Mouse (Mus musculus): ENCODE measurements around the gene Cadm2. TPM values are rescaled to one million over a fixed set of nuclear protein-coding genes. Genes with fewer than 3 reads are reported as not detected.

Cadm2 gene
- polyA plus RNA-seq, 1 experiment from 2014 or later, result 2.1 TPM

DNA sequence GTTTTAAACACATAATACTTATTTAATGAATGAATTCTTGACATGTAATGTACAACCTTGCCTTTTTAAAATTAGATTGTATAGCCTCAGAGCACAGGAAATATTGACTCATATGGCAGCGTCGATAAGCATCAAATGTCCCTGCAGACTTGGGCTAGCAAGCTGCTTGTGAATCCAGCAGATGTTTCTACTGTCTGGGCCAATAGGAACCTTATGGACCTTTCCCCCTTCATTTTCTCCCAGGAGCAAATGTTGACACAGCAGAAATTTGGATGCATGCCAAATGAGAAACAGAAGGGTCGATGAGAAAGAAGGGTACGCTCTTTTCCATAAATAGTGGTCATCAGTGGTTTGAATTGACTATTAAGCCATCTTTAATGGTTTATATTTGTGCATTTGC is 720.0 kb downstream of the Cadm2 start:
- Histone ChIP-seq H3K27me3 (replicated peaks) (no peaks in the 10 kb centered on the region), H3K4me3 (replicated peaks) (no peak overlapping the region), H3K4me1 (no peaks in the 10 kb centered on the region), H3K36me3 (no peaks in the 10 kb centered on the region), H3K27ac (no peak overlapping the region), H3K9me3 (no peaks in the 10 kb centered on the region), H3K4me2 (no peak overlapping the region), H3K9ac (no peak overlapping the region)
- no peak; the same call in 1 of the 2 replicates for ATAC-seq (ENCODE audit: insufficient read depth, low FRiP score, low read depth)
- 55% methylated on average over 4 of the region's 4 CpGs for WGBS

DNA sequence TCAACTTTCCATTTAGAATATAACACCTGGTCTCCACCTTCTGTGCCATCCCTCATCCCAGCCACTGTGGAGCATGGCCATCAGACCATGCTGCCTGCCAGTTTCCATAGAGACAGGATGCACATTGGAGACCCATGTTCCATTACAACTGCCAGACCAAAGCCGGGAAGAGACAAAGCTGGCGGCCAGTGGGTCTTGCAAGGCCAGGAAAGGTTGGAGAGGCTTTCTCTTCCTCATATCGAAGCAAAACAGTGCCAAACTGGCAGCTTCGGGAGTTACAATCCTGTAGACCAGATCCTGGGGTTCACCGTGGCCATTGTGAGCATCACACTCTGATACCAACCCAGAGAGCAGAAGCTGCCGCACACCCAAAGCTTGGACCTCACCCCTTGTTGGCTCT is 728.3 kb downstream of the Cadm2 start:
- H3K36me3 ChIP-seq, result no peaks in the 10 kb centered on the region
- no peaks in the 10 kb centered on the region for H3K9me3 ChIP-seq
- no peaks in the 10 kb centered on the region for H3K27me3 ChIP-seq (replicated peaks)
- WGBS, result 87% methylated on average over 6 of the region's 6 CpGs
- no peak overlapping the region for H3K9ac ChIP-seq
- no peaks in the 10 kb centered on the region for H3K4me1 ChIP-seq
- H3K4me2 ChIP-seq, result no peak overlapping the region
- no peak overlapping the region for H3K27ac ChIP-seq
- no peak for ATAC-seq (ENCODE audit: insufficient read depth, low FRiP score, low read depth)
- H3K4me3 ChIP-seq (replicated peaks), result no peak overlapping the region

DNA sequence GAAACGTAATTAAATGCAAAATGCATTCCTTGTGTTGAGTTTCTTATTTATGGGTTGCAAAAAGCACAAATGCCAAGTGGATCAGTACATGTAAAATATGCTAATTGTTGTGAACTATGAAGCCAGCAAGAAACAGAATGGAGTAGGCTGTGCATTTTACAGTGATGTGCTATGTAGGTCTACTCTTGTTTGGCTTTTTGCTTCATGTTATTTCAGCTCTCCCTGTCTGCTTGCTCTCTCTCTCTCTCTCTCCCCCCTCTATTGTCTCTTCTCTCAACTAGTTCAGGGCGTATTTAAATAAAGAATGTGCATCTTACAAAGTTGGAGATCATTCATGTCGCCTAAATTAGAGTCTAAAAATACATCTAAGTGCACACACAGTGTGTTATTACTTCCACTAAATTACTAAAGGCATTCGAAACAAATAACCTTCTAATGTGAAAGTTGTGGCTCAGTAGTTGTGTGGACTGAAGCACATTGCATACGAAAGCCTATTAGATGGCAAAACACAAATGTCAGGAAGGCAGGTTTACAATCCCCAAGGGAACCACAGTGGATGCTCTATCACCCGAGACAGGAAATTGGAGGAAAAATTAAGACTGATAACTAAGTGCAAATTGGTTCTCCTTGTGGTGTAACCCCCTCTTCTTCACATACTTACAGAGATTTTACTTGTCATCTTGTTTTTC is 729.0 kb downstream of the Cadm2 start:
- ATAC-seq (ENCODE audit: insufficient read depth, low FRiP score, low read depth), result no peak
- Histone ChIP-seq H3K4me2 (no peak overlapping the region), H3K4me1 (no peaks in the 10 kb centered on the region), H3K4me3 (replicated peaks) (no peak overlapping the region), H3K9ac (no peak overlapping the region), H3K36me3 (no peaks in the 10 kb centered on the region), H3K27ac (no peak overlapping the region), H3K9me3 (no peaks in the 10 kb centered on the region), H3K27me3 (replicated peaks) (no peaks in the 10 kb centered on the region)
- WGBS, result 73% methylated on average over 6 of the region's 6 CpGs

DNA sequence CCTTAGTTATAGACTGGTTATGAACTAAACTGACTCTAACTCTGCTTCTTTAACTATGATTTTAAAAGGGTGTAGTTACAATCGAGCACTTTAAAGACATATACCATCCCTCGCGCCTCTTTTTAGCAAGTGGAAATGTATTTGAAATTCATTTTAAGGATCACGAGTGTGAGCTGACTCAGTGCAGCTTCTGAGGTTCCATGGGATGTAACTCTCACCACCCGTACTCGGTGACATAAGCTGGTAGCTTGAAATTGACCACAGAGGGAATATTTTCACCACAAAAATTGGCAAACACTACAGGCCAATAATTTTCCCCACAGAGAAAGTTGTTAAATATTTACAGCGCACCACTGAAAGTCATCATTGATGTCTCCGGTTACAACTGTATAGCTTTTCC is 730.8 kb downstream of the Cadm2 start:
- WGBS, result 86% methylated on average over 8 of the region's 8 CpGs
- Histone ChIP-seq H3K9ac (no peak overlapping the region), H3K36me3 (no peaks in the 10 kb centered on the region), H3K9me3 (no peaks in the 10 kb centered on the region), H3K27ac (no peak overlapping the region), H3K4me3 (replicated peaks) (no peak overlapping the region), H3K27me3 (replicated peaks) (no peaks in the 10 kb centered on the region), H3K4me1 (no peaks in the 10 kb centered on the region), H3K4me2 (no peak overlapping the region)
- no peak for ATAC-seq (ENCODE audit: insufficient read depth, low FRiP score, low read depth)

DNA sequence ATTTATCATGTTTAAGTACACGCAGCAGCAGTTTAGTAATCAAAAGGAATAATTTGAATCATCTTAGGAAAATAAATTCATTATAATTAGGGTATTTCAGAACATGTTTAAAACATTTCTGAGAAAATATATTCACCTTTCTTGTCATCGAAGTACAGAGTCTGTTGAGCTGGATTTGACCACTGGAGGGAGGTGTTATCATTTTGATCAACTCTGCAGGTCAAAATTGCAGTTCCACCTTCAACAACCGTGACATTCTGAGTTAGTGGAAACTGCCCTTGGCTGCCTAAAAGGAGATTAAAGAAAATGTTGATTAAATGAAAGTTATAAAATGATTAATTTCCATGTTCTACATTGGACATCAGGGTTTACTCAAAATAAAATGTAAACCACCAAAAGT is 738.1 kb downstream of the Cadm2 start:
- ATAC-seq (ENCODE audit: insufficient read depth, low FRiP score, low read depth), result no peak
- H3K4me1 ChIP-seq, result no peaks in the 10 kb centered on the region
- no peak overlapping the region for H3K4me2 ChIP-seq
- WGBS, result 48% methylated on average over 3 of the region's 3 CpGs
- no peaks in the 10 kb centered on the region for H3K27me3 ChIP-seq (replicated peaks)
- H3K36me3 ChIP-seq, result no peaks in the 10 kb centered on the region
- no peak overlapping the region for H3K4me3 ChIP-seq (replicated peaks)
- H3K9me3 ChIP-seq, result no peaks in the 10 kb centered on the region
- H3K27ac ChIP-seq, result no peak overlapping the region
- H3K9ac ChIP-seq, result no peak overlapping the region

DNA sequence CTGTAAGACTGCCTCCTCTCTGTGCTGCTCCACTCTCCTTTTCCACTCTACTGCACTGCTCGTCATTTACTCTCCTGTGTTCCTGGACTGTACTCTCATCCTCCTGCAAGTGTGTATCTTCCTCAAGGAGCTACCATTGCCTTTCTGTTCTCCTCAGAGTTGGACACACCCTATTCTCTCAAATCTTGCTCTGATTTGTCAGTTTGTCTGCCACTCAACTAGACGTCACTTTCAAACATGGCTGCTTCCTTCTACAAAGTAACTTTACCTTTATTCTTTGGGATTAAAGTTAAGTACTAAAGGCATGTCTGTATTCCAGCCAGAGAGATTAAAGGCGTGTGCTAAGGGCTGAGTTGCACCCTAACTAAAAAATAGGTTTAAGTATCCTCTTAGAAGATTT is 749.5 kb downstream of the Cadm2 start:
- H3K4me2 ChIP-seq, result no peak overlapping the region
- WGBS, result 74% methylated on average over 3 of the region's 3 CpGs
- no peaks in the 10 kb centered on the region for H3K4me1 ChIP-seq
- no peaks in the 10 kb centered on the region for H3K9me3 ChIP-seq
- H3K36me3 ChIP-seq, result no peaks in the 10 kb centered on the region
- no peak overlapping the region for H3K9ac ChIP-seq
- H3K27me3 ChIP-seq (replicated peaks), result no peaks in the 10 kb centered on the region
- no peak overlapping the region for H3K4me3 ChIP-seq (replicated peaks)
- ATAC-seq (ENCODE audit: insufficient read depth, low FRiP score, low read depth), result no peak
- H3K27ac ChIP-seq, result no peak overlapping the region

DNA sequence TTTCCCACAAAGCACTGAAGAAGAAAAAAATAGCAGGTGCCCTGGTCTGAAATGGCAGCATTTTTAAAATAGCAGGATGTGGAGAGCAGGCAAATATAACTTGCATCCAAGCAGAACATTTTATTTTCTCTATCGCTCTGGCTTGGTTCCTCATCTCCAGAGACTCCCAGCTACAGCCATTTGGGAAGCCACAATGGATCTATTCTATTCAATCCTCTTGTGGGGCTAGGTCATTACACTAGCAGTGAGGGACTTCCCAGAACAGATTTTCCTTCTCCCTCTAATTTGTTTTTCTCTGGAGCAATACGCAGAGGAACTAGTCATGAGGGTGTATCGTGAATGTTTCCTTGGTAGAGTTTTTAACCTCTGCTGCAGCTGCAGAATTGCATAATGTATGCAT is 769.7 kb downstream of the Cadm2 start:
- no peak overlapping the region for H3K27ac ChIP-seq
- 76% methylated on average over 3 of the region's 3 CpGs for WGBS
- H3K4me3 ChIP-seq (replicated peaks), result no peak overlapping the region
- ATAC-seq (ENCODE audit: insufficient read depth, low FRiP score, low read depth), result no peak
- H3K27me3 ChIP-seq (replicated peaks), result no peaks in the 10 kb centered on the region
- H3K9ac ChIP-seq, result no peak overlapping the region
- H3K4me2 ChIP-seq, result no peak overlapping the region
- H3K4me1 ChIP-seq, result no peaks in the 10 kb centered on the region
- H3K9me3 ChIP-seq, result no peaks in the 10 kb centered on the region
- H3K36me3 ChIP-seq, result no peaks in the 10 kb centered on the region

DNA sequence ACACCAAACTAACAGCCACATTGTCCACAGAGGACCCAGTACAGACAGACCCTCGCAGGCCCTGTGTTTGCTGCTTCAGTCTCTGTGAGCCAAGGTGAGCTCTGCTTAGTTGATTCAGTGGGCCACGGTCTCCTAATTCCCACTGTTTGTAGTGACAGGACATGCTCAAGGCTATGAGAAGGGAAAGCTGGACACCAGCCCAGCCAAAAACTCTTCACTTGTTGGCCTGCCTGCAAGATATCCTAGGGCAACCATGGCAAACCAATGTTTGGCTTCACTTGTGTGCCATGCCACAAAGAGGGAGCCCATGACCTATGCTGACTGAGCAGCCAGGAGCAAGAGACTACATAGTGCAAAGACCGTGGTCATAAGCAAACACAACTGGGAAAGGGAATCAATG is 795.8 kb downstream of the Cadm2 start:
- Histone ChIP-seq H3K9ac (no peak overlapping the region), H3K27me3 (replicated peaks) (no peaks in the 10 kb centered on the region)
- WGBS, result 75% methylated on average over 3 of the region's 3 CpGs

DNA sequence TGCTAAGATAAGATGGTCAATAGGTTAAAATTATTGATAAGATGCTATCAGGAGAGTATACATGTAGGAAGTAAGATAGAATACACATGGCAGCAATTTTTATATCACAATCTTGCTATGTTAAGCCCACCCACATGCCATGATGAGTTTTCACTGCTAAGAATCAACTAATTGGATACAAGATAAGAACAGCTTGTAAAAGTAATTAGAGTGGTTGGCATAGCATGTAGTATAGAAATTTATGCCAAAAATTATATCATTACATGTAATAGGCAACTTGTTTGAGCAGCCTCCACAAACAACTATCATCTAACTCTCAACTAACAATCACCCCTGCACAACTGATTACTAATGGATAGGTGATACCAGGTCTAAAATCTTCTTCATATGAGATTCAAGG is 809.2 kb downstream of the Cadm2 start:
- no peak overlapping the region for H3K27ac ChIP-seq
- no peaks in the 10 kb centered on the region for H3K27me3 ChIP-seq (replicated peaks)
- ATAC-seq (ENCODE audit: insufficient read depth, low FRiP score, low read depth), result no peak
- no peak overlapping the region for H3K4me2 ChIP-seq
- no peak overlapping the region for H3K9ac ChIP-seq
- no peaks in the 10 kb centered on the region for H3K9me3 ChIP-seq
- no peaks in the 10 kb centered on the region for H3K4me1 ChIP-seq
- no peaks in the 10 kb centered on the region for H3K36me3 ChIP-seq
- H3K4me3 ChIP-seq (replicated peaks), result no peak overlapping the region

More for the DNA sequence above, 795.8 kb downstream of the Cadm2 start:
- H3K4me2 ChIP-seq, result no peak overlapping the region
- H3K4me3 ChIP-seq (replicated peaks), result no peak overlapping the region
- no peak; the same call in 1 of the 2 replicates for ATAC-seq (ENCODE audit: insufficient read depth, low FRiP score, low read depth)
- no peaks in the 10 kb centered on the region for H3K4me1 ChIP-seq
- H3K36me3 ChIP-seq, result no peaks in the 10 kb centered on the region
- H3K9me3 ChIP-seq, result no peaks in the 10 kb centered on the region
- no peak overlapping the region for H3K27ac ChIP-seq

DNA sequence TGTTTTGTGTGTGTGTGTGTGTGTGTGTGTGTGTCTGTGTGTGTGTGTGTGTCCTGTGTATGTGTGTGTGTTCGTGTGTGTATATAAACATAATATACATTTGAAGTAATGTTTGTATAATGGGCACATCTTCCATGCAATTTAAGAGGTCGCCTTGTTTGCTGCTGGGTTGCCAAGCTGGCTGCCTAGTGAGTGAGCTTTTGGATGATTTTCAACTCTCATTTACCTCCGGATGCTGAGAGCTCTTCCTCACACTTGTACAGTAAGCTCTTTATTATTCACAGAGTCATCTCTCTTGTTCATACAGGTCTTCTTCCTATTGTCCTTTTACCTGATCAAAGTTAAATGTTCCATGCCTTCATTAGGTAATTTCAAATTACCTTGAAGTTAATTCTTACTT is 822.5 kb downstream of the Cadm2 start:
- H3K4me1 ChIP-seq, result no peaks in the 10 kb centered on the region
- H3K4me3 ChIP-seq (replicated peaks), result no peak overlapping the region
- 70% methylated on average over 3 of the region's 3 CpGs for WGBS
- no peaks in the 10 kb centered on the region for H3K27me3 ChIP-seq (replicated peaks)
- no peak overlapping the region for H3K27ac ChIP-seq
- H3K36me3 ChIP-seq, result no peaks in the 10 kb centered on the region
- no peaks in the 10 kb centered on the region for H3K9me3 ChIP-seq
- ATAC-seq (ENCODE audit: insufficient read depth, low FRiP score, low read depth), result no peak
- H3K4me2 ChIP-seq, result no peak overlapping the region
- H3K9ac ChIP-seq, result no peak overlapping the region

DNA sequence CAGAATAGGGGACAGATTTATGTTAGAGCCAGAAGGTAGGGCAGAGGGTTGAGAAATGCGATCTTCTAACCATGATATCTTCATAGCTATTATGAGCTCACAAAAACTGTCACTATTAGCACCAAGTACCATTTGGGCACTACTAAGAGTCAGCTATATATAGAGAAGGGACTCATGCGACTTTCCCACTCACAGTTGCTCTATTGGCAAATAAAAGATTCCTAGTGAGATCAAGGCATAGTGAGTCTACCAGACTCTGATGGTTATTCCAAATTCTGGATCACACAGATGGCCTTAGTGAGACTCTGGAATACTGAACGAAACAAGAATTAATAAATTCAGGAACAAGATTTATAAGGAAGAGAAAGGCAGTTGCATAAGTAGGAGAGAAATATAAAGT is 827.6 kb downstream of the Cadm2 start:
- 71% methylated on average over 3 of the region's 3 CpGs for WGBS
- no peaks in the 10 kb centered on the region for H3K36me3 ChIP-seq
- no peak for ATAC-seq (ENCODE audit: insufficient read depth, low FRiP score, low read depth)

DNA sequence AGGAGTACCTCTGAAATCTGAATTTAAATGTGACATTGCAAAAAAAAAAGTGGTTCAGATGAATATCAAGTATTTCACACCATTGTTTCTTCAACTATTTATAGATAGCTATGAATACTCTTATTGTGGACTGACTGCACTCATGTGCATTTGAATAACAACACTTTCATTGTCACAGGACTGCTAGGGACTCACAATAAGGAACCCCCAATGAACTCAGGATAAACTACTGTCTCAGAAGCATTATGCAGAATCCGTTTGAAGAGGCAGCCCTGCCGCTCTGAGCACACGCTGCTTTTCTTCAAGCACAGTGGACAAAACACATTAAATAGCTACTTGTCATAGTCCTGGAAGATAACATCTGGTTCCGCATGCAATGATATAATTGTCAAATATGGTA is 848.8 kb downstream of the Cadm2 start:
- ATAC-seq (ENCODE audit: insufficient read depth, low FRiP score, low read depth), result no peak
- H3K9ac ChIP-seq, result no peak overlapping the region
- H3K4me3 ChIP-seq (replicated peaks), result no peak overlapping the region
- H3K36me3 ChIP-seq, result no peaks in the 10 kb centered on the region
- no peak overlapping the region for H3K4me2 ChIP-seq
- no peaks in the 10 kb centered on the region for H3K27me3 ChIP-seq (replicated peaks)
- no peaks in the 10 kb centered on the region for H3K9me3 ChIP-seq
- WGBS, result 54% methylated on average over 4 of the region's 4 CpGs
- no peaks in the 10 kb centered on the region for H3K4me1 ChIP-seq
- no peak overlapping the region for H3K27ac ChIP-seq

More for the DNA sequence above, 827.6 kb downstream of the Cadm2 start:
- no peak overlapping the region for H3K4me3 ChIP-seq (replicated peaks)
- no peaks in the 10 kb centered on the region for H3K4me1 ChIP-seq
- H3K27ac ChIP-seq, result no peak overlapping the region
- H3K9ac ChIP-seq, result no peak overlapping the region
- H3K27me3 ChIP-seq (replicated peaks), result no peaks in the 10 kb centered on the region
- no peak overlapping the region for H3K4me2 ChIP-seq
- H3K9me3 ChIP-seq, result no peaks in the 10 kb centered on the region

DNA sequence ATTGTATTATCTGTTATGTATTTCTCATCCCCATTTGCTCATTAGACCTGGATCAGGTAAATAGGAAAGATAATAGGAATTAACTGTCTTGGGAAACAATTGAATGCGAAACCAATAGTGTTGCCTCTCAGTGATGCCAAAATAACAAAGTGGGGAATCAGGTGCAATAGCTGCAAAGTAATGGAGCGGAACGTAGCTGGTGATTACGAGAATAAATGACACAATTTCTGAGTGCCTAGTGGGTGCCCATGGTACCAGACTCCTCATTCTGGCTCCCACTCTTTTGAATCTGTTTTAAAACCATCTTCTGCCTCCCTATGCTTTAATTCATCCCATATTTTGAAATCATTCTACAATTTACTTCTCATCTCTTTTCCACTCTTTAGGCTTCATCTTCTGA is 851.2 kb downstream of the Cadm2 start:
- Histone ChIP-seq H3K9ac (no peak overlapping the region), H3K4me3 (replicated peaks) (no peak overlapping the region), H3K4me1 (no peaks in the 10 kb centered on the region), H3K9me3 (no peaks in the 10 kb centered on the region), H3K36me3 (no peaks in the 10 kb centered on the region), H3K27ac (no peak overlapping the region), H3K4me2 (no peak overlapping the region), H3K27me3 (replicated peaks) (no peaks in the 10 kb centered on the region)
- ATAC-seq (ENCODE audit: insufficient read depth, low FRiP score, low read depth), result no peak
- 92% methylated on average over 4 of the region's 4 CpGs for WGBS

Data from stomach, embryonic 15.5 days (tissue).